Mouse (Mus musculus) megakaryocyte-erythroid progenitor cell, adult 5-6 weeks (primary cell): ENCODE measurements around the gene Hsf2. TPM values are rescaled to one million over a fixed set of nuclear protein-coding genes. Genes with fewer than 3 reads are reported as not detected.

Source experiments
- ATAC-seq: replicated peaks from 2 replicates; pipeline ENCODE4 v1.8.0; 2016; ENCODE audit warnings: mild to moderate bottlenecking, inconsistent platforms; ENCODE audit not compliant: severe bottlenecking, poor library complexity, low FRiP score, low TSS enrichment
- total RNA-seq, 2 experiments: library from RNA; stranded (forward) in 1 of 2; stranded (reverse) in 1 of 2; fragments of 200-1000, 215-1000 nt in 1 of 2; fragments of >200 nt in 1 of 2; fragmentation: Nextera tagmentation in 1 of 2; gene quantifications; 2 replicates each; pipeline ENCODE4 v1.2.3; 2014 to 2017

Gene Hsf2
- total RNA-seq (2014; fragmentation: Nextera tagmentation) (8.6 and 11.6 TPM in 2 replicates), total RNA-seq (2017) (11.7 and 15.7 TPM in 2 replicates)

DNA sequence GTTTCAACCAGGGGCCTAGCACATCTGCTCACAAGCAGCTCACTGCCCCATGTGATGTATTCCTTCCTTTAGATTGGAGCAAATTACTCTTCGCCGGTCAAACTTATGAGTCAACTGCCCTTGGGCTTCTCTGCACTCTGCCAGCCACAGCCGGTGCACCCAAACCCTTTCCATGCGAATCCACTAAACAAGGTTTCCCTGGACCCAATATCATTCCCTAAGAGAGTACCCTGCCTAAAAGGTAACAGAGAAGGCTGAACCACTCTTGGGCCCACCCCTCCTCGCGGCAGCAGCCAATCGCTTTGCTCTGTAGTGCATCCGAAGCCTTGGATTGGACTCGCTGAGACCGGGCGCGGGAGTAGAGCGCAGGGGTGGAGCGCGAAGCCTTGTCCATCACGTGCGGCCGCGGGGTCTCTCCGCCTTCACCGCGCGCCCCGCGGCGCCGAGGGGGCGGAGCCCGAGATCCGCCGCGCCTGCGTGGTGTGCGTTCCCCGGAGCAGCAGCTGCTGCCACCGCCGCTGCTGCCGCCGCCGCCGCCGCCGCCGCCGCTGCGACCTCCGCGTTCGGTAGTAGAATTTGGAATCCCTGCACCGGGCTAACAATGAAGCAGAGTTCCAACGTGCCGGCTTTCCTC is at the start of gene Hsf2:
Gene Hsf2, plus strand, starts transcription at position 478 of the 634 bp plus-strand sequence.
- ATAC-seq: peak; percentile 98

DNA sequence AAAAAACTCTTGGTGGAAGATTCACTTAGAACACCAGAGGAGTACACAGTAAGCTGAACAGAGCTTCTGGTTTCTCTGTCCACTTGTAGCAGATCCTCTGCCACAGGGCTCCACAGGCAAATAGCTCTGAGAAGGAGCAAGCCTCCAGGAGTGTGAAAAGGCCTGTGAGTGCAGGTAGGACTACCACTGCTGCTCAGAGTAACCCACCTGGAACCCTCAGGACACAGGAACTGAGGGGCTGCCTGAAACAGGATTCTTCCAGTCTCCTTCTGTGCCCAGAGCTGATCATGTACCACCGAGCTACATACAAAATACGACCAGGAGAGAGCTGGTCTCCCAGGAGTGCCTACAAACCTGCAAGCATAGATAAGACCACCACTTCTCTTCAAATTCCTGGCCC is 48.3 kb upstream of the Hsf2 start:
- no peak for ATAC-seq

DNA sequence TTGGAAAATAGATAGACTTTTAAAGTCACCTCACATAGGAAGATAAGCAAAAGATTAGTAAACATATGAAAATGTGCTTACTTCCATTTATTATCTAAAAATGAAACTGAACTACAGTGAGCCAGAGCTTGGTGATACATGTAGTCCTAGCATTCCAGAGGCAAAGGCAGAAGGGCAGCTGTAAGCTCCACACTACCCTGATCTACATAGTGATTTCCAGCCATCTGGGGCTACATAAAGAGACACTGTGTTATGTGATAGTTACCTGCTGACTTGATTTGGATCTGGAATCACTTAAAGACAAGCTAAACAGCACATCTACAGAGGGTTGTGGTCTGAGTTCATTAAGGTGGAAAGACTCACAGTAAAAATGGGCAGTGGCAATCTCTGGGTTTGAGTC is 45.1 kb upstream of the Hsf2 start:
- no peak for ATAC-seq

DNA sequence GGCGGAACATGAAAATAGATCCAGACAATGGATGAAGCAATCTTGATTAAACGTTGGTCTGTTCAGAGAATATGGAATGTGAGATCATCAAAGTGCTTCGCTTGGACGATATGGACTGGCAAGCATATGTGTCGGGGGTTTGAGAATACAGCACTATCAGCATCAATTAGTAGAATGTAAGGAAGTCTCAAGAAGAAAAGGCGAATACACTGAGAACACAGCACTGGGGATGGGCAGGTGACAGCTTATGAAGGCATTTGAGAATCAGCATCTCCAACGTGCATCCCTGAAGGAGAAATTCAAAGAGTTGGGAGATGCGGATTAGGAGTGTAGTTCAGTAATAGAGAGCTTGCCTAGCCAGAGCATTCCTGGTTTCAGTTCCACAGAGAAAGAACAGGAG is 41.8 kb upstream of the Hsf2 start:
- ATAC-seq: no peak

DNA sequence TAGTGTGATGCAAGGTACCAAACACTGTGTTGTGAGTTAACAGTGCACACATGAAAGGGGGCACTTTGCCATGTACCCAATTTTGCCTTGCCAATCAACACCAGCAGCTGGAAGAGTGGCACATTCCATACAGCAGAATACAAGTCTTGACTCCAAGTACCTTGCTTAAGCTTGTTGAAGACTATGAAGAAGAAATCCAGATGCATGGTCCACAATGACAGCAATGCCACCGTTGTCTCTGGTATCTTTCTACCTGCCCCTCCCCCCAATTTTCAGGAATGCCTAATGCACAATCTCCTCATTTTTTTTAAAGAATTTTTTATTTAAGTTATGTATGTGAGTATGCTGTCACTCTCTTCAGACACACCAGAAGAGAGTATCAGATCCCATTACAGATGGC is 40.5 kb upstream of the Hsf2 start:
- no peak for ATAC-seq

GRCm38 (mm10) chr10:57447657-57448050 is 38.5 kb upstream of the Hsf2 start:
- peak; percentile 38; the same call in 1 of the 2 replicates for ATAC-seq

GRCm38 (mm10) chr10:57448051-57448716 is 38.0 kb upstream of the Hsf2 start:
- ATAC-seq: peak; percentile 97

DNA sequence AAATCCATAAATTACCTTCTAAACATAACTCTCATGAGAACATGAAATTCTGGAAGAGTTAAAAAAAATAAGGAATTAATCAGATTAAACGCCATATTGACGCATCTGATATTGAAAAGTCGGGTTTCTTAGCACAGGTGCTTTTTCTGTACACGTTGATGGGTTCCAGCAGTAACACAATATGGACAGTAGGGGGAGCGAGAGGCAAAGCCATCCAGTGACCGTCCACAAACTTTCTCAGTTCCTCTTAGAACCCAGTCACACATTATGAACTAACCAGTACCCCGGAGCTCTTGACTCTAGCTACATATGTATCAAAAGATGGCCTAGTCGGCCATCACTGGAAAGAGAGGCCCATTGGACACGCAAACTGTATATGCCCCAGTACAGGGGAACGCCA is 22.9 kb upstream of the Hsf2 start:
- ATAC-seq: peak; percentile 92

GRCm38 (mm10) chr10:57465768-57466167 is 20.4 kb upstream of the Hsf2 start:
- ATAC-seq: 0 out of 2 replicates have a peak, but pooled peaks have one; percentile 44

DNA sequence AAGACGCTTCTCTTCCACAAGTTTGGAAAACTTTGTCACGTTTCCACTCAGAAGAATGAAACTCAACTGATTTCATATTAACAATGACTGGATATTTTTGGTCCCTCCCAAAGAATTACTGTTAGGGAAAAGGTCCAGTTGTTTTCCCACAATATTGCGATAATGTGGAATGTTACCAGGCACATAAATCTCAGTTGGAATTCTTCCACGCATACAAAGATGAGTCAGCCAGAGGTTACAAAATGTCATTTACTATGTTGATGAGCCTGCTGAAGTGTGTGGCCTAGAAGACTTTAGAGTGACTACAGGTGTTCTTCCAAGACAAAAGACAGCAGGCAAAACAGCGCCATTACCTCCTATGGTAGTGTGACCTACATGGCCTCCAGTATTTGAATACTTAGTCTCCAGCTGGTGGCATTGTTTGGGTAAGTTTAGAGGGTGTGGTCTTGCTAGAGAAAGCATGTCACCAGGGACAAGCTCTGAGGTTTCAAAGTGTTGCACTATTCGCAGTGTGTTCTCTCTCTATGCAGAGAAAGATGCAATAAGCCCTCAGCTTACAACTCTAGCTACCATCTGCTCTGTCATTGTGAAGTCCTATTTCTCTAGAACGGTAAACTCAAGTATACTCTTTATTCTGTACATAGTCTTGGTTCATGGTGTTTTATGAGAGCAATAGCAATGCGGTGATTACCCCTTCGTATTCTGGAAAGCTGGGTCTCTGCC is 8.9 kb upstream of the Hsf2 start:
- no peak for ATAC-seq

GRCm38 (mm10) chr10:57481717-57482116 is 4.5 kb upstream of the Hsf2 start:
- no peak for ATAC-seq

DNA sequence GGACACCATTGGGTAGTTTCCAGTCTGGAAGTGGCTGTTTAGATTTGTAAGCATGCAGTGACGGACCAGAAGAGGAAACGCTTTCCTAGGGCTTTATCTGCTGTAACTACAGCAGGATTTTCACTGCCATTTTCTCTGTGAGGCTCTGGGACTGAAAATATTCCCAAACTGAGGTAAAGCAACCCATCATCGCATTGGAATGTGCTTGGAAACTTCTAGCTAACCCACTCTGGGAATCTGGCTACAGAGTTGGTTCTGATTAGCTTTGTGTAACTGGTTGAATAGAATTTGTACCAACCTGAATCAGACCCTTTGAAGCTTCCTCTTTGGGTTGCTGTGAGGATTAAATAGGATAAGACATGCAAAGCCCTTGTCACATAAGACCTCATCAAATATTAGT is 1.4 kb upstream of the Hsf2 start:
- ATAC-seq: no peak

GRCm38 (mm10) chr10:57486542-57487071 is 422 bp downstream of the Hsf2 start:
- peak; percentile 47 for ATAC-seq

DNA sequence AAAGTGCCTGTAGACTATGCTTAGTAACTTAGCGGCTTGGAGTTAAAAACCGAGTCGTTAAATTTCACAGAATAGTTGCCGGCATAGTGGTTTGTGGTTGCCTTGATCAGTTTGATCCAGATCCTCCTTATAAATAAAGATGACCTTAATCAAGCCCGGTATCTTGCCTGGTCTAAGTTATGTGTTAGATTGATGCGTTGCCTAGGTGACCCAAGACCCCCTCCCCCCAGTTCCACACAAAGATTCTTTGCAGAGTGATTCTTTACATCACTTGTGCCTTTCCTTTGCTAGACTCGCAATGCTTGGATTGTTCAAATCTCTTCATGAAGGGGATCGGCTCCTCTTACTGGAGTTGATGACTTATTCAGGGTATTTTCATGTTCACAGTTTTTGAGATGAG is 1.0 kb downstream of the Hsf2 start:
- ATAC-seq: no peak

DNA sequence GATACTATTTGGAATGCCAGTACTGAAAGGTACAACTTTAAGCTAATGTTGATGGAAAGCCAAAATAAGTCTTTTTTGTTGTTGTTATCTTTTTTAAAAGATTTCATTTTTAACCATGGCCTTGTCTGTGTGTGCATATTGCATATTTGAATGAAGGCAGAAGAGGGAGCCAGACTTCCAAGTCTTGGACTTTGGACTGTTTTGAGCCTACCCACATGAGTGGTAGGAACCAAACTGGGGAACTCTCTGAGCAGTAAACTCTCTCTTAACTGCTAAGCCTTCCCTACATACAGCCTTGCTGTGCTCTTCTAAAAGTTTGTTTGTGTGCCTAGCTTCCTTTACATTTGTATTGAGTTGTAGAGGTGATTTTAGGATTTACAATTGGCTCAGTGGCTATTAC is 2.4 kb downstream of the Hsf2 start:
- no peak for ATAC-seq

DNA sequence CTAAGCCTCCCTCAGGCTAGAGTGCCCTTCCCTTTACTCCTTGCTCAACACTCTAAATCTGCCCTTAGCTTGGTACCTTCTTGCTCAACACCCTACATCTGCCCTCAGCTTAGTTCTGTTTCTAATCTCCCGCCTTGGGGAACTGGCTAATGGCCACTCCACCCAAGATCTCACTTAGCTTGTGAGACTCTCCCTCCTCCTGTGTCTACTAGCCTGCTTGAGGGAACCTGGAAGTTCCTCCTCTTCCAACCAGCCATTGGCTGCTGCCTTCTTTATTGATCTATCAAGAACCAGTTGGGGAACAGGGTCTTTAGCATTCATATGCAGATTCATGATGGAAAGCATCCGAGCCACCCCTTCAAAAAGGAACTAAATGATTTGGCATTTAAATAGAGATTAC is 5.9 kb downstream of the Hsf2 start:
- no peak for ATAC-seq

DNA sequence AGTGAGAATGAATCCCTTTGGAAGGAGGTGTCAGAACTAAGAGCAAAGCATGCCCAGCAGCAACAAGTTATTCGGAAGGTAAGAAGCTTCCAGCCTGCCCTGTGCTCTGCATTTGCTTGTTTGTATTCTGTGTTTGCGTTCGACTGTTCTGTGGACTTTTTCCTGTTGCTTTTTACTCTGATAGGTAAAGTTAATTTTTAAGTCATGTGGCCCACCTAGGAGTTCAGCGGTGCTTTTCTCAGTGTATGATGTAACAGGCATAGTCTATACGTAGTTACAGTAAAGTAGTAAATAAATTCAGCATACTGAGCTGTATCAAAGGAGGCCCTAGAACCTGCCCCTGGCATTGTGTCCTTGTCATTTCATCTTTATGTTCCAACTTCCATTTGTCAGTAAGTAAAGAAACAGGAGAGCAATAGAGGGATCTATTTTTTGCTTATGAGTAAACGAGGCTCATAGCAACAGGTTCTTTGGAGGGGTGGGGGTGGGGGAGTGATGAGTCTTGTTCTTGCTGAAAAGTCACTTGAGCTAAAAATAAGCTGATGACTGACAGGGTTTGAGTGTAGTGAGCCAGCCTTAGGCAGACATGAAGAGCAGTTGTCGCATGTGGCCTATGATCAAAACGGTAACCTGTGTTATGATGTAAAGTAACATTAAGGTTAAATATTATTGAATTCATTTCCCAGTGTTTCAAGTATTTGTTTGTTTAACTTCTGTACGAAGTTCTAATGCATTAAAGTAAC is 13.4 kb downstream of the Hsf2 start:
- ATAC-seq: no peak

DNA sequence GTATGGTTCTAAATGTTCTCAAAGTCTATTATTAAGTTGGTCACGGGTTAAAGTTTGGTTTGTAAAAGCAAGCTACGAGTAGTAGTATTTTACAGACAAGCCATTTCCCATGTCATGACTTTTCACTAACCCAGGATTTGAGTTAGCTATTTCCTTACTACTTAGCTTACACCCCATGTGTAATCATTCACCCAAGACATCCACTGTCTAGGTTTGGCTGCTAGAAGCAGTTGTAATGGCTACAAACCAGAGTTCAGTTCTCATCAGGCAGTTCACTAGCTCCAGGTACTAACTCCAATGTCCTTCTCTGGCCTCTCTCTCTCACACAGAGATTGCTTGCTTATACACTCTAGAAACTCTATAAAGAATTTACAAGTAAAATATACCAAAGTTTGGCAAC is 28.4 kb downstream of the Hsf2 start:
- no peak for ATAC-seq

DNA sequence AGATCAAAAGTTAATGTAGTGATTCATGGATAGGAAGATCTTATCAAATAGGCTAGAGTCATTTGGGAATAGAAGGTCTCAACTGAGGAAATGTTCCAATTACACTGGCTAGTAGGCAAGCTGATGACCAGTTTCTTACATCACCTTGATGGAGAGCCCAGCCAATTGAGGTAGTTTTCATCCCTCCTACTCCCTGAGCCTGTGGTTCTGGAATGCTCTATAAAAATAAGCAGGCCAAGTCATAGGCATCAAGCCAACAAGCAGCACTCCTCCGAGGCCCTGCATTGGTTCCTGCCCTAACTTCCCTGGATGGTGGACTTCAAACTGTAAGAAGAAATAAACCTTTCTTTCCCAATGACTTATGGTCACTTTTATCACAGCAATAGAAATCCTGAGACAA is 29.1 kb downstream of the Hsf2 start:
- ATAC-seq: no peak

GRCm38 (mm10) chr10:57526469-57526868 is 40.3 kb downstream of the Hsf2 start:
- no peak for ATAC-seq
